Mouse (Mus musculus) adrenal gland (tissue): ENCODE measurements around the gene Wdr89.

ENCODE experiments used
- intact Hi-C: fragments of 180-260 bp; cut with DNase I; formaldehyde crosslinking; loops from one replicate; pipeline ENCODE4 v1.15.1; 2025

Wdr89 gene

DNA sequence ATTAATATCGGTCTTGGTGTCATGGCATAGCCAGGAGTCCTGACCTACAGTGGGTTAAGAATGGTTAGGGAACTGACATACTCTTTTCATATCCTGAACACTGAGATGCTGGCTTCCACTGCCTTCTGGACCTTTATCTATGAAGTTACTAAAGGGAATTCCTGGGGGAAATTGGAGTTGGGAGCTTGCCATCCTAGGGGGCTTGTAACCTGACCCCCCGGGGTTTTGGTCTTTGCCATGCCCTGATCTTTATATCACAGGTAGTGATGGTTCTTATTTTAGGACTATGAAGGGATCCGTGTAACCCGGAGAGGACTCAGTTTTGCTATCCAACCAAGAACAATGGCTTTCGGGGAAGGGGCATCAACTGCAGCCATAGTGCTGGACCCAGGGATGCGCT lies 1.3 kb upstream of the Wdr89 start:
- intact Hi-C loops = loop anchor here (5.0 kb wide), 1 partner anchor 102 kb away; no protein-coding TSS in a partner anchor

DNA sequence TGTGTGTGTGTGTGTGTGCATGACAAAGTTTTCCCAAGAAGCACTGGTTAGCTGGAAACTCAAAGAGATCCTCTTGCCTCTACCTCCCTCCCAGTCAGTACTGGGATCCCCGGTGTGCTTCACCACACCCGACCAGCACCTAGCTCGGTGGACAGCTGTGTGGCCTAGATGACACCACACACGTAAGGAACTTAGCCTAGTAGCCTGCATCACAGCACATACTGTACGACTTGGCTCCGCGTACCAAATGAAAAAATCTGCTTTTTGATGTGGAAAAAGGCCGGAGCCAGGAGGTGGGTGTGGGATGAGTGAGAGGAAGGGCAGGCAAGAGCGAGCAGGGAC lies 450 bp downstream of the Wdr89 start:
- intact Hi-C loops = loop anchor here (5.0 kb wide), 1 partner anchor 72 kb away; the partner anchor contains the start of gene Ppp2r5e

DNA sequence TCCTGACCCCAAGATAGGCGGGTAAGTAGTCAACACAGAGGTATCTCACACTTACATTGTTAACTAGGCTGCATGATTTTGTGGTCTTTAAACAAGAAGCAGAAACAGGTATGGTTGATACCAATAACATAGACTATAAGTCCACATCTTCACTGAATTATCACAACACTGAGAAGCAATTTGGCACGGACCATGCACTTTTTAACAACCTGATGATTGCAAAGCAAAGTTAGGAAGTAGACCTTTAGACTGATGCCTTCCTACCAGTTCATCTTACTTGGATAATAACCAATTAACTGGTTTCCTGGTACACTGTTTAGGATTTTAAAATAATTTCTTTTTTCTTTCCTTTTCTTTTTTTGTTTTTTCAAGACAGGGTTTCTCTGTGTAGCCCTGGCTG lies 1.1 kb downstream of the Wdr89 start:
- intact Hi-C loops = loop anchor here (5.0 kb wide), 1 partner anchor 71 kb away; the partner anchor contains the start of gene Ppp2r5e

DNA sequence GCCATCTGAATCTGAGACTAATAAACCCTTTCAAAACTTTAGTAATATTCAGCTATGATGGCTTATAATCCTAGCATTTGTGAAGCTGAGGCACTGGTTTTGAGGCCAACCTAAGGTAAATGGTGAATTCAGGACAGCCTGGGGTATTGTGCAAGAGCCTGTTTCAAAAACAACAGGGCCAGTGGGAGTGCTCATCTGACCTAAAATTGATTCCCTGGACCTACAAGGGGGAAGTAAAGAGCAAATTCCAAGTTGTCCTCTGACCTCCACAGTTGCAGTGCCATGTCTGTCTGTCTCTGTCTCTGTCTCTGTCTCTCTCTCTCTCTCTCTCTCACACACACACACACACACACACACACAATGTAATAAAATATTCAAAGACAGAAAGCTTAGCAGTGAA lies 2.4 kb downstream of the Wdr89 start:
- intact Hi-C loops = loop anchor here (5.0 kb wide), 1 partner anchor 70 kb away; the partner anchor contains the start of gene Ppp2r5e

DNA sequence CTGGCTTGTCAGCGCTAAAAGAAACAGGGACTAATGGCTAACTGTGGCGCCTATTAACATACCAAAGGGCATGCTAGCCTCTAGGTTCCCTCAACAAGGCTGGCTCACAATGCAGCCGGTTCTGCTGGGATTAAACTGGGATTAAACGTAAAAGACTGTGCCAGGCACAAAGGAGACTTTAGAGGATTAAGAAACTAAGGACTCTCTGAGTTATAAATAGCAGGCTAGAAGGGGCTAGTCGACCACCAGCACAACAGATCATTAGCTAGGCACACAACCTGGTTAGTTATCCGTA lies 4.9 kb downstream of the Wdr89 start:
- intact Hi-C loops = no loop called here

DNA sequence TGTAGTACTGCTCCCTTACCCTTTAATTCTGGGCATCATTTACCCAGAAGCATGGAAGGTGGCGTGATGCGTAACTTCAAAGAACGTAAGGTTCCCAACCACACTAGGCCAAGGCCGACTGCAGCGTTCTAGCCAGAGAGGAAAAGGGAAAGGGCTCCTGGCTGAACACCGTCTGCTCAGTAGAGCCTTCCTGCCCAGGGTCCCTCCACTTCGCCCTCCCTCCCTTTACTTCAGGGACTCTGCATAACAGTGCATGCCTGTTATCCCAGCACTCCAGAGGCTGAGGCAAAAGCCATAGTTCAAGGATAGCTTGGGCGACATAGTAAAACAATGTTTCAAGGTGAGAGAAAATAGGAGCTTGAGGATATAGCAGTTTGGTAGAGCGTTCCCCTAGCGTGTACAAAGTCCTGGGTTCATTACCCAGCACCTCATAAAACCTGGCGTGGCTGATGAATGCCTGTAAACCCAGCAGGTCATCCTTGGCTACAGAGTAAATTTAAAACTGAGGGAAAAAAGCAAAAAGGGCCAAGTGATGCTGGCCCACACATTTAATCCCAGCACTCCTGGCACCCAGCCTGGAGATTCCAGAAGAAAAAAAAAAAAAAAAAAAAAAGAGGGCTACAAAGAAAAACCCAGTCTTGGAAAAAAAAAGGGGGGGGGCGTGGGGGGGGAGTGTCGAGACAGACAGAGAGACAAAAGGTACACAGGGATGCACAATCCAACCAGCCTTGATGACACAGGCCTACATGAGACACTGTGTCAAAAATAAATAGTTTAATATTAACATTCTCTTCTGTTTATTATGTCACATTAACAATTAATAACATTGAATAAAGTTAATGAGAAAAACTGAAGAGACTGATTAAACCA lies 5.5 kb downstream of the Wdr89 start:
- intact Hi-C loops = no loop called here

DNA sequence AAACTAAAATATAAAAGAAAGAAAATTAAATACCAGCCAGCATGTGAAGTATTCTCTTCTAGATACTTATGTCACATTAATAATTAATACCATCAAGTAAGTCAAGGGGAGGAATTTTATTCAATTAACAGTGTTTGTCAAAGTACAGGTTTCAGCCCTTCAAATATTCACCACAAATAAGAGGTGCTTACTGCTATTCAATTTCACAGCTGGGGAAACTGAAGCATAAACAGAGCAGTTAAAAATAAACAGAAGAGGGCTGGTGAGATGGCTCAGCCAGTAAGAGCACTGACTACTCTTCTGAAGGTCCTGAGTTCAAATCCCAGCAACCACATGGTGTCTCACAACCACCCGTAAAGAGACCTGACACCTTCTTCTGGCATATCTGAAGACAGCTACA lies 7.0 kb downstream of the Wdr89 start:
- intact Hi-C loops = no loop called here

DNA sequence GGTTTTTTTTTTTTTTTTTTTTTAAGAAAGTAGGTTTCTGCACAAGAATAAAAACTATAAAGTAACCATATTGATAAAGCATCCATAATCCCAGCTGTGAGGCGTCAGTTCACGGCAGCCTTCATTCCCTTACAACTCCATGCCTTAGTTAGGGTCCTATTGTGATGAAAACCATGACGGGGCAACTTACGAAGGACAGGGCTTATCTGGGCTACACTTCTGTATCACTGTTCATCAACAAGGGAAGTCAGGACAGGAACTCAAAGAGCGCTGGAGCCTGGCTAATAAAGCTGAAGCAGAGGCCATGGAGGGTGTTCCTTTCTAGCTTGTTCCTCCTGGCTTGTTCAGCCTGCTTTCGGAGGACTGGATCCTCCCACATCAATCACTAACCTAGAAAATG lies 10.9 kb downstream of the Wdr89 start:
- intact Hi-C loops = no loop called here

DNA sequence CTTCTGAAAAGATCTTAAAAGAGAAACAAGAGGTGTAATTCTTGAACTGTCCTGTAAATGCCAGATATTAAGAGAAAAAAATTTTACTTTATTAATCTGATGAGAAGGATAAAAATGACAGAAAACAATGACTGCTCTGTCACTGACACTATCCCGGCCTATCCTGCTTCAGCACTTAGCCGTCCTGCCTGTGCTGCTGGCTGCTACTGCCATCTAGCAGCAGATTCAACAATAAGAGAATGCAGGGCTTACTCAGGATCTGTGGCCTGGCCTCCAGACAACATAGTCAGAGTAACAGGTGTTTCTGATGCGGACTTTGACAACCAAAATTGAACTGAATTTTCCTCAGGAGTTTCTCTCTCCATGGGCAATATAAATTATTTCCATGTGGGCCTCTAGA lies 12.8 kb downstream of the Wdr89 start:
- intact Hi-C loops = no loop called here

DNA sequence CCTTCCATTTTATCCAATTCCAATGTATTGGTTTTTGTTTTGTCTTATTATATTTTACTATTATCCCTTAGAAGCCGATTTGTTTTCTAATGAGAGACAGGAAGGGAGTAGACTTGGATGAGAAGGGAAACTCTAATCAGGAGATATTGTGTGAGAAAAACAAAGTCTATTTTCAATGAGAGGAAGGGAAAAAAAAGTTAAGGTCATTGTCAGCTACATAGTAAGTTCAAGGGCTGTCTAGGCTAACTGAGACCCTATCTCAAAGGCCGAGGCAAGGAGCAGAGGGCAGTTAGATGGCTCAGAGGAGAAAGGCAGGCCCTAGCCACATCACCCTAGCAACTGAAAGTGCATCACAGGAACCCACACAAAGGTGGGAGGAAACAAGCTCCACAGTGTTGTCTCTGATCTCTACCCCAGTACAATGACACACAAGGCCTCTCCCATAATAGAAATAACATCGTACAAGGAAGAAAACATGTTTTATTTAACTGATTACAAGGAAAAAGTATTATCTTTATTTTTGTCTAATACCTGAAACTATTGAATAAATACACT lies 15.0 kb downstream of the Wdr89 start:
- intact Hi-C loops = no loop called here

DNA sequence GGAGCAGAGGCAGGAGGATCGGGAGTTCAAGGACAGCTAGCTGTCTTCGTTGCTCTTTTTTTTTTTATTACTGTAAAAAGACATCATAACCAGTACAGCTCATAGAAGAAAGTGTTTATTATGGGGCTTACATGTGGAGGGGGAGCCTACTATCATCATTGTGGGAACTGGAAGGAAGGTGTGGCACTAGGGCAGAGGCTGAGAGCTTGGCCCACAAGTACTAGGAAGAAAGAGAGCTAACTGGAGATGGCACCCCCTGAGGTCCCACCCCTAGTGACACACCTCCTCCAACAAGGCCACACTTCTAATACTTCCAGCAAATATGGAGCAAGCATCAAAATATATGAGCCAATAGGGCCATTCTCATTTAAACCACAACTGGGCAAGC lies 19.6 kb downstream of the Wdr89 start:
- intact Hi-C loops = loop anchor here (5.0 kb wide), 1 partner anchor 187 kb away; no protein-coding TSS in a partner anchor

DNA sequence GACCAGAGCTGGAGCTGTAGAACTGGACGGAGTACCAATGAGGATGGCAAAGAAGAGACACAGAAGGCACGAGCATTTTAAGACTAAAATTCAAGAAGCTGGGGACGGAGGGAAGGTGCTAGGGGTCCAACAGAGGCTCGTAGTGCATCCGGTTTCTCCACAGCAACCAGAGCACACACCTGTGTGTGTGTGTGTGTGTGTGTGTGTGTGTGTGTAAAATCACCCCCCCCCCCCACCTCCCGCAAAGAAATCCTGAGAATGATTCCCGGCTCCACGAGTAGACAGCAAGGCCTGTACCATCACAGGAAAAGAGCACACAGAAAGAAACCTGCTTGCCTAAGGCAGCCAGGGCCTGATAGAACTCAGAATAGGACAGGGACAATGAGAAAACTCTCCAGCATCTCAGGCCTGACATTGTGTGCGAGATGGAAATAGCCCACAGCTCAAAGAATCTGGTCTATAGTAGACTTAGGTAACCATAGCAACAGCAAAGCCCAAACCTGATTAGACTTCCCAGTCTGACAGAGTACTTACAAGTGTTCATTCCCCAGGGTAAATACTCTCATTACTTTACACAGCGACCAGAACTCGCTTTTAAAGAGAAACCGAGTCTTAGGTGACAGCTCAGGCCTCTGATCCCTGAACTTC lies 20.2 kb downstream of the Wdr89 start:
- intact Hi-C loops = loop anchor here (5.0 kb wide), 1 partner anchor 187 kb away; no protein-coding TSS in a partner anchor

DNA sequence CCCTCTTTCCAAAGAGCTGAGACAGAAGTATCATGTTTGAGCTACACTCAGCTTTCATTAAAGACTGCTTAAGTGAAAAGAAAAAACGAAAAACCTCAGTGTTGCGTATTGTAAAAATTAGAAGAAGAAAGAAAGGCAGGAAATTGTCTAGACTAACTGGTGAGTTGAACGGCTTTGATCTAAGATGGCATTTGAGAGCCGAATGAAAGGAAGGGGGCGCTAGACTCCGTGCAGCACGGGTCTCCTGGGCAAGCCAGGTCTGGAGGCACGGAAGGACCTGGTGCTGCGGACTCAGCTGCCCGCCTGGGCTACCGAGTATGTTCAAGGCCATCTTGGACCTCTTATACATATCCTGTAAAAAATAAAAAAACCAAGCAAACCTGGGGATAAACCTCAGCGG lies 21.1 kb downstream of the Wdr89 start:
- intact Hi-C loops = loop anchor here (5.0 kb wide), 1 partner anchor 186 kb away; no protein-coding TSS in a partner anchor

DNA sequence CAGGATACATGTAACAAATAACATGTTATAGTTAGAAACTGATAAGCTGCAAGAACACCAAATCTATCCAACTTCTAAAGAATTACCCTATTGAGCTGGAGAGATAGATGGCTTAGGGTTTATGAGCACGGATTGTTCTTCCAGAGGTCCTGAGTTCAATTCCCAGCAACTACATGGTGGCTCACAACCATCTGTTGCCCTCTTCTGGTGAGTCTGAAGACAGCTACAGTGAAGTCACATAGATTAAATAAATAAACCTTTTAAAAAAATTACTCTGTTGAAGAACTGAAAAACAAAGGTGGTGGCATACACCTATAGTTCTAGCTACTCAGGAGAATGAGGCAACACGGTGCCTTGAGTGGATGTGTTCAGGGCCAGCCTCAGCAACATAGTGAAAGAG lies 21.7 kb downstream of the Wdr89 start:
- intact Hi-C loops = loop anchor here (5.0 kb wide), 1 partner anchor 185 kb away; no protein-coding TSS in a partner anchor

DNA sequence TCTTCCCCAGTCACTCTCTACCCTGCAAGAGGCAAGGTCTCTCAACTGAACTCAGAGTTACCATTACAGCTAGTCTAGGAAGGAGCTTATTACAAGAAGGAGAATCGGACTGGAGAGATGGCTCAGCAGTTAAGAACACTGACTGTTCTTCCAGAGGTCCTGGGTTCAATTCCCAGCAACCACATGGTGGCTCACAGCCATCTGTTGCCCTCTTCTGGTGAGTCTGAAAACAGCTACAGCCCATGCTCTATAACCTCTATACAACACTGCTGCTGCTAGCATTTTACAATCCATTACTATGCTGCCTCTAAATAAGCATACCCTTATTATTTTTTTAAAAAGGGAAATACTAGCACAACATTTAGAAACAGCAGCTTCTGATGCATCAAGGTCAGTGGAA lies 23.6 kb downstream of the Wdr89 start:
- intact Hi-C loops = loop anchor here (5.0 kb wide), 1 partner anchor 183 kb away; no protein-coding TSS in a partner anchor

DNA sequence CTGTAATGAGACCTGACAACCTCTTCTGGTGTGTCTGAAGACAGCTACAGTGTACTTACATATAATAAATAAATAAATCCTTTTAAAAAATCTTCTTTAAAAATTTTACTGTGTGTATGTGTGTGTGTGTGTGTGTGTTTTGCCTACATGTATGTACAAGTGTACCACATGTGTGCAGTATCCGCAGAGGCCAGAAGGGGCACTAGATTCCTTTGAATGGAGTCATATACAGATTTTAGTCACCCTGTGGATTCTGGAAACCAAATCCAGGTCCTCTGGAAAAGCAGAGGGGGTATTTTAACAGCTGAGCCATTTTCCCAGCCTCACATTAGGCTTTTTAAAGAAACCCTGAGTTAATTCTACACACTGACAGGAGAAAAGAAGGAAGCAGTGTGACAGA lies 27.6 kb downstream of the Wdr89 start:
- intact Hi-C loops = no loop called here

DNA sequence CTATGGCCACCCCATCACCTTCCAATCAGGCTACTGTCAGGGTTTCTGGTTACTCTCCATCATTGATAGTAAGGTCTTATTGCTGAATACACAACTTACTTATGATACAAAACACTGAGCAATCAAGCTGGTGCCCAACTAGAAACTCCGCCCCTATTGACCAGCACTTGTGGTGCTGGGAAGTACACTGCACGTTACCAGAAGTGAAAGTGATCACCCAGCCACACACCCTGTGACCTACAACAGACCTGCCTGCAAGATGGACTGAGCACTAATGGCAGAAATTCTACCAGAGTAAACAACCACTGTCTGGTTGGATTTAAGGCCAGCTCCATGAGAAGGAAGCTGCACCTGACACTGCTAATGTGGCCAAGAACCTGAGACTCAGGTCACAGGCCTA lies 31.0 kb downstream of the Wdr89 start:
- intact Hi-C loops = loop anchor here (5.0 kb wide), 1 partner anchor 46 kb away; no protein-coding TSS in a partner anchor

DNA sequence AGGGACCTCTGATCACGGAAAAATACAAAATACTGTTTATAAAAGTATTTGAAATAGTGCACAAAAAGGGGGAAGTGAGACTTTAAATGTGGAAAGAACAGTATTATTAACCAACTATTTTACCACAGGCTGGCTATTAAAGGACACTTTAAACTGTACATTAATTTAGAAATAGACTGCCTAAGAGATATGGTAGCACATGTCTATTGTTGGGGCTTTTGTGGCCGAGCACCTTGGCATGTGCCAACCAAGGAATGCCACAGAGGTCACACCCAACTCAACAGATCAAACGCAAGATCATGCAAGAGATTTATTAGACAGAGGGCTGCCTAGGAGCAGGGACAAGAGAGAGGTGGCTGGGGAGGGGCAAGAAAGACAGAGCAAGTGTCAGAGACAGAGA lies 32.2 kb downstream of the Wdr89 start:
- intact Hi-C loops = loop anchor here (5.0 kb wide), 1 partner anchor 45 kb away; no protein-coding TSS in a partner anchor

DNA sequence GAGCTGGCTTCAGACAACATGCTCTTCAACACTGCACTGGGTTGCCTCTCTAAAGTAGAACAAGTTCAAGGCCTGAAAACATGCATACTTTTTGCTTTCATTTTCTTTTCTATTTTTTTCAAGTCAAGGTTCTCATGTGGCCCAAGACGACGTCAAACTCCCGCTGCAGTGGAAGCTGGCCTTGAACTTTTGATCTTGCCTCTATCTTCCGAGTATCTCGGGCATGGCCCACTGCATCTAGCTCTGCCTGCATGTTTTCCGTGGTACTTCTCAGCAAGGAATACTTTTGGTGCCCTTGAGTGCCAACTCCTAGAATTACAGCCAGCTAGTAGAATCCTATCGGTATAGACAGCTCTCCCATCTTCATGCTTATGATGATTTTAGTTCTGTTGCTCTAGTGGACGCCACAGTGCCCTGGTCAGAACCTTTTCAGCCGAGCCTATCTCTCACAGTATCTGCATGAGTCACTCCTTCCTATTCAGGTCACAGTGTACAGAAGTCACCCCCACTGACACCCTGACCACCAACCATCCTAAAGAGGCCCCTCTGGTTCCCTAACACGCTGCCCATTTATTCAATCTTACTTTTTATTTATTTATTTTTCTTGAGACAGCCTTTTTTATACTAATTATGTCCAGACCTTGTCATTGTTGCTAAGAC lies 33.4 kb downstream of the Wdr89 start:
- intact Hi-C loops = loop anchor here (5.0 kb wide), 1 partner anchor 44 kb away; no protein-coding TSS in a partner anchor

DNA sequence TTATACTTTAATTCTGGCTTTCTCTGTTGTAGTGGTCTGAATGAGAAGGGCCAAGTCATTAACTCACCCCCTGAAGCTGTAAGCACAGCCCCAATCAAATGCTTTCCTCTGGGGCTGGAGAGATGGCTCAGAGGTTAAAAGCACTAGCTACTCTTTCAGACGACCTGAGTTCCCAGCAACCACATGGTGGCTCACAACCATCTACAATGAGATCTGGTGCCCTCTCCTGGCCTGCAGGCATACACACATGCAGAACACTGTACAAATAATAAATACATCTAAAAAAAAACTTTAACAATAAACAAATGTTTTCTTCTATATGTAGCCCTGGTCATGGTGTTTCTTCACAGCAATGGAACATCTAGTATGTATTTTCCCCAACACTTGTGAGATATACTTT lies 39.7 kb downstream of the Wdr89 start:
- intact Hi-C loops = no loop called here

DNA sequence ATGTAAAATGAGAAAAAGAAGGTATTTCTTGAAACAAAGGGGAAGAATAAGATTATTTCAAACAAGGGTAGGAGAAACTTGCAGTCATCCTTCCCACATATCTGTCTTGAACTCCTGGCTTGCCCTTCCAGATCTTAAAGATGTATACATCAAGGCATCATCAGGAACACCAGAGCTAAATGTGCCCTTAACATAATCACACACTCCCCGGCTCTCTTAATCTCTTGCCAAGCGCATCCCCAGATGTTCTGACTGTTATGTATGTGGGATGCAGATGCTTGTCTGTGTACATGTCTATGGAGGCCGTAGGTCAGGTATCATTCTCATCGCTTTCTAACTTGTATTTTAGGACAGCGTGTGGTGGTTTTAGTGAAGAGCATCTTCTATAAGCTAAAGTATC lies 46.0 kb downstream of the Wdr89 start:
- intact Hi-C loops = no loop called here

DNA sequence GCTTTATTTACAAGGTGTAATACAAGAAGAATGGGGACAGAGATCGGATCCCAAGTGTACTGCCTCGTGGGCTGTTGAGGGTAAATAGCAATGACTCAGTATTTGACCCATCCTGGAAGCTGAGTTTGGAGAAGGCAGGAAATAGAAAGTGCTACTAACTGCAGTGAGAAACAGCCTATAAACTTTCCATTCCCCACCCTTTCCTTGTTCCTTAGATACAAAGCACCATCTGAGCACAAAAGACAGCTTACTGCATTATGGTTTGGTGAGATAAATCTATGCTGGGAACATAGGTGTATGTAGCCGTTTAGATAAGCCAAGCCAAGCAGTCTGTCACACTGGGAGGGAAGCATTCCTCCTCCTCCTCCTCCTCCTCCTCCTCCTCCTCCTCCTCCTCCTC lies 46.5 kb downstream of the Wdr89 start:
- intact Hi-C loops = no loop called here
